Mouse (Mus musculus) small intestine, adult 2 months (tissue): ENCODE measurements around the gene Unc5a.

Experiments
- CTCF ChIP-seq: fragments of 200-500 bp; IDR thresholded peaks from 2 replicates; pipeline ENCODE4 v1.5.1; 2012; ENCODE audit warnings: low read depth, mild to moderate bottlenecking, control low read depth, inconsistent platforms, low read length, moderate library complexity, mixed read lengths; ENCODE audit not compliant: insufficient replicate concordance, insufficient read length; ENCODE audit errors: extremely low read depth
- POLR2A ChIP-seq: fragments of 200-500 bp; IDR thresholded peaks from 2 replicates; pipeline ENCODE4 v1.6.1; 2012; ENCODE audit warnings: low read depth, mild to moderate bottlenecking, control low read depth, inconsistent platforms, low read length, moderate library complexity

DNA sequence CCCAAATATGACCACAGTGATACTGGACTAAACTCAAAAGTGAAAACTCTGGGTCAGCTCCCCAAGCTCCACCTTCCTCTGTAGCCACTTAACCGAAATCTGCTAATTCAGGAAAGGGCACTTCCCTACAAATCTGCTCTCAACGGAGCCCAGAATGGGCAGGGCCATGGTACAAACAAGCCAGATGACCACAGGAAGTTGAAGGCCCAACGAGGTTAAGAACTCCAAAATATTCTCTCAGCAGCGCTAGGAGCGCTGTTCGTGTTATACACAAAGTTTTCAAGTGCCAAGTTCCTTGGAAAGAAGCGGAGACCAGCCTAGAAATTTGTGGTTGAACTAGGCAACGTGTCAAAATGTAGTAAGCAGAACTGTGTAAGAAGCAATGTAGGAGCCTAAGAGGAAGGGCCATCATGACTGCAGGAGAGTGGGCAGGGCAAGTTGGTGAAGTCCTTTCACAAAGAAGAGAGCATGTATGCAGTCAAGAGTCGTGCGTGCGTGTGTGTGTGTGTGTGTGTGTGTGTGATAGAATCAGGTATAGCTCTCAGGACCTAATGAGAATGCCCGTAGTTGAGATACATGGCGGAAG, 72.1 kb downstream of the Unc5a start, which contains the start of gene Hk3:
- TF ChIP-seq POLR2A: no peak
- TF ChIP-seq CTCF: no peak
